Mouse (Mus musculus): Measurements from ENCODE around the gene Krtdap.
"Not testable (repeated sequence)": the region's sequence is repeated elsewhere in the genome, so short reads cannot be mapped to it uniquely, and the experiment has no call there.

DNA sequence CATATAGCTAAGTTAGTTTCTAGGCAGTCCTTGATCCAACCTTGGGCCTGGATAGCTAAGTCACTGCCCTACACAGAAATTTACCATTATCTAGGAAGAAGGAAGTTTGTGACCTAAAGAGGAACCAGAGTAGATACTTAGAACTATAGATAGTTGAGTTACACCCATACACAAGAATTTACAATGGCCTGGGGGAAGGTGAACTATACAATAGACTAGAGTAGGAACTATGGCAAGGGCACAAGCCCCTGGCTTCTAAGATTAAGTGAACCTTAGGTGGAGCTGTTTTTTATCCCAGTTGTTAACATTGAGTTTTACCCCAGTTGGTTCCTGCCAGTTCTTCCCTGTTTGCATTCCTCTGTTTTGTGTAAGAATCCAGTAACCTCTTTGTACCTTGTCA lies 41.2 kb downstream of the Krtdap start:
- not testable (repeated sequence) for TF ChIP-seq CTCF, EP300 (IDR thresholded peaks at IDR 0.05; ENCODE audit: low read depth)

Measured in liver, embryonic 14.5 days (tissue).